Mouse (Mus musculus) thymus, postnatal 10 days (tissue): ENCODE measurements around the gene Dach1.

Source experiments
- DNase-seq, 2 experiments: peaks; one replicate each; pipeline ENCODE4 v3.0.0; 2021; ENCODE audit warnings: low spot score in 2 of 2

Dach1 gene

GRCm38 (mm10) chr14:98108764-98109163 lies 60.8 kb downstream of the Dach1 start:
- no peak for DNase-seq

- DNase-seq = no peak
These were observed 63.4 kb downstream of the Dach1 start for GRCm38 (mm10) chr14:98106208-98106607.

- DNase-seq = no peak
These were observed 65.1 kb downstream of the Dach1 start for GRCm38 (mm10) chr14:98104314-98104955.

- DNase-seq = no peak
These were observed 74.3 kb downstream of the Dach1 start for GRCm38 (mm10) chr14:98095229-98095628.

- DNase-seq = no peak
These were observed 80.3 kb downstream of the Dach1 start for GRCm38 (mm10) chr14:98089246-98089645.

- DNase-seq = no peak
These were observed 82.2 kb downstream of the Dach1 start for GRCm38 (mm10) chr14:98087355-98087754.

GRCm38 (mm10) chr14:98086794-98087193 lies 82.8 kb downstream of the Dach1 start:
- DNase-seq = no peak

- no peak for DNase-seq
These were observed 84.4 kb downstream of the Dach1 start for GRCm38 (mm10) chr14:98085141-98085540.

GRCm38 (mm10) chr14:98084720-98085119 lies 84.8 kb downstream of the Dach1 start:
- no peak for DNase-seq

GRCm38 (mm10) chr14:98083419-98083818 lies 86.1 kb downstream of the Dach1 start:
- no peak for DNase-seq

- no peak for DNase-seq
These were observed 89.6 kb downstream of the Dach1 start for GRCm38 (mm10) chr14:98080014-98080413.

GRCm38 (mm10) chr14:98077996-98078395 lies 91.6 kb downstream of the Dach1 start:
- DNase-seq = no peak

GRCm38 (mm10) chr14:98073421-98074080 lies 96.0 kb downstream of the Dach1 start:
- no peak for DNase-seq

GRCm38 (mm10) chr14:98072647-98073420 lies 96.7 kb downstream of the Dach1 start:
- DNase-seq = no peak

- DNase-seq = no peak
These were observed 97.7 kb downstream of the Dach1 start for GRCm38 (mm10) chr14:98071877-98072276.

- DNase-seq = no peak
These were observed 102.2 kb downstream of the Dach1 start for GRCm38 (mm10) chr14:98067273-98067905.

GRCm38 (mm10) chr14:98064190-98064589 lies 105.4 kb downstream of the Dach1 start:
- DNase-seq = no peak

GRCm38 (mm10) chr14:98049329-98049728 lies 120.2 kb downstream of the Dach1 start:
- no peak for DNase-seq

GRCm38 (mm10) chr14:98048403-98048802 lies 121.2 kb downstream of the Dach1 start:
- DNase-seq = no peak

GRCm38 (mm10) chr14:98047670-98048069 lies 121.9 kb downstream of the Dach1 start:
- DNase-seq = no peak

GRCm38 (mm10) chr14:98046960-98047359 lies 122.6 kb downstream of the Dach1 start:
- no peak for DNase-seq

GRCm38 (mm10) chr14:98038524-98038923 lies 131.0 kb downstream of the Dach1 start:
- no peak for DNase-seq
